Mouse (Mus musculus) thymus, adult 2 months (tissue): Measurements from ENCODE around the gene Fbxo40.

Experiments used
- CTCF ChIP-seq: fragments of 200-500 bp; IDR thresholded peaks from 2 replicates; pipeline ENCODE4 v1.5.1; 2012; ENCODE audit warnings: mild to moderate bottlenecking, control low read depth, low read length, moderate library complexity, borderline replicate concordance; ENCODE audit not compliant: control insufficient read depth, poor library complexity, insufficient read depth; ENCODE audit errors: extremely low read depth
- POLR2A ChIP-seq: fragments of 200-500 bp; IDR thresholded peaks from 2 replicates; pipeline ENCODE4 v1.6.1; 2012; ENCODE audit warnings: mild to moderate bottlenecking, low read length, control low read depth, moderate library complexity; ENCODE audit not compliant: control insufficient read depth, poor library complexity, insufficient read depth; ENCODE audit errors: extremely low read depth

DNA sequence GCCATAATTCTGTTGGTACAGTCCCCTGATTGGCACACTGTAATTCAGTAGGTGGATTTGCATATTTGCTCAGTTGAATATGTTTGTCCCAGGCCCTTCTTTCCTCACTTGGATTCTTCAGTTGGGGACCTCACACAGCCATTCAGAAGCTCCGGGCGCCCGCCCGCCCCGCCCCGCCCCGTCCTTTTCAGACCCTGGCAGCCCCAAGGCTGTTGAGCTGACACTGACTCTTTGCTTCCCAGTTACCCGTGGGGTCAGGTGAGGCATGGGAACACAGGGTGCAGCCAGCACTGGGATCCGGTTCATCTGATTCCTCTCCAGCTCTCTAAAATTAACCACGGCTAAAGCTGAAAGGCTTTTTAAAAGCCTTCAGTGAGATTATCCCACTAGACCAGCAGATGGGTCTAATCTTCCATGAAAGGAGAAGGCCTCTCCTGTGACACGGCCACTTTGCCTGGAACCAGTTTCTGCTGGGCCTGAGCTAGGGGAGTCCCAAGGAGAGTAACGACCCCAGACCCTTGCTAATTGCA, 45.3 kb downstream of the Fbxo40 start:
- TF ChIP-seq CTCF, result no peak
- TF ChIP-seq POLR2A, result no peak
